Mouse (Mus musculus): ENCODE measurements around the gene Cabin1.

DNA sequence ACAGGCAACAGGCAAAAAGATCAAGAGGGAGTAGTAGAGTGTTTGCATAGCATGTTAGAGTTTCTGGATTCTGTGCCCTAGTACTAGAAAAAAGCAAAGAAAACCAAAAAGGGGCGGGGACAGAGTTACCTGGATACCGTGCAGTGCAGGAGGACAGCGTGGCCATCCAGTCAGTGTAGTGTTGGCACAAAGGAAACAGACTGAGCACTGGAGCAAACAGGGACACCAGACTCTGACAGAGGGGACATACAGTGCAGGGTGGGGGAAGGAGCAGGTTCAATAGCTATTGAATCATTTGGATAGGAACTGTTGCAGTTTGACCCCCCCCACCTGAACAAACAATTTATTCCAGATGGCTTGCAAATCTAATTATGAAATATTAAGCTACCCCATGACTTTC lies 137.2 kb downstream of the Cabin1 start:
- TF ChIP-seq ZNF384 (IDR thresholded peaks at IDR 0.05; ENCODE audit: low read depth, low read length): no peak
- TF ChIP-seq ZC3H11A (IDR thresholded peaks at IDR 0.05; ENCODE audit: borderline replicate concordance, low read depth, low read length): no peak
- no peak for TF ChIP-seq MAFK (IDR thresholded peaks at IDR 0.05; ENCODE audit: insufficient read depth, low read depth, low read length)
- no peak for TF ChIP-seq HCFC1 (IDR thresholded peaks at IDR 0.05; ENCODE audit: borderline replicate concordance, insufficient read depth, low read length)
- no peak for TF ChIP-seq CHD2 (IDR thresholded peaks at IDR 0.05; ENCODE audit: low read depth, low read length)
